In genomic region chr7:120127686-120128059, GRCm38 (mm10) we compare ENCODE assay signal across 12 mouse cellular contexts. TPM values are rescaled to one million over a fixed set of nuclear protein-coding genes. Genes with fewer than 3 reads are reported as not detected.
A peak's percentile ranks its signal among the peaks of the same experiment; 100 is the strongest.
DNase-seq lines count a peak whose midpoint lies in the region; ATAC-seq lines count a peak whose summit lies in the region.
"Had no signal": no experiment of that assay in that cellular context is flagged by ENCODE, and none has a peak within 500 bp of the region (broad histone marks: within the 10 kb centered on the region; RNA-seq: fewer than 3 reads in every experiment).

No protein-coding gene starts in this region.

- ATAC-seq in kidney, embryonic 14.5 days (ENCODE audit: low FRiP score, low TSS enrichment): peak; percentile 81
- ATAC-seq in embryonic facial prominence, embryonic 15.5 days (ENCODE audit: insufficient number of reproducible peaks, low FRiP score, low TSS enrichment, low read depth): peak; percentile 77; the same call in 1 of the 2 replicates

- no peaks in the 10 kb centered on the region for H3K27me3 ChIP-seq in kidney, embryonic 14.5 days (ENCODE audit: control insufficient read depth, insufficient read depth, low read length)
- H3K27me3 ChIP-seq in embryonic facial prominence, embryonic 15.5 days: no peaks in the 10 kb centered on the region
- H3K27me3 ChIP-seq: neural tube, embryonic 13.5 days had no signal

- no peak overlapping the region for H3K9ac ChIP-seq in kidney, embryonic 14.5 days (ENCODE audit: low read depth, low read length)
- H3K9ac ChIP-seq in embryonic facial prominence, embryonic 15.5 days: no peak overlapping the region
- H3K9ac ChIP-seq: neural tube, embryonic 13.5 days had no signal

- H3K36me3 ChIP-seq in kidney, embryonic 14.5 days (ENCODE audit: control insufficient read depth, insufficient read depth, low read length): no peaks in the 10 kb centered on the region
- no peaks in the 10 kb centered on the region for H3K36me3 ChIP-seq in embryonic facial prominence, embryonic 15.5 days
- H3K36me3 ChIP-seq: neural tube, embryonic 13.5 days had no signal

- peaks cover 15% of the 10 kb centered on the region for H3K4me1 ChIP-seq in kidney, embryonic 14.5 days (ENCODE audit: control insufficient read depth, insufficient read depth, low read length)
- peaks cover 12% of the 10 kb centered on the region for H3K4me1 ChIP-seq in embryonic facial prominence, embryonic 15.5 days
- H3K4me1 ChIP-seq: neural tube, embryonic 13.5 days had no signal

- H3K9me3 ChIP-seq in kidney, embryonic 14.5 days (ENCODE audit: control insufficient read depth, low read length): no peaks in the 10 kb centered on the region
- H3K9me3 ChIP-seq in embryonic facial prominence, embryonic 15.5 days (replicated peaks): no peaks in the 10 kb centered on the region
- H3K9me3 ChIP-seq: neural tube, embryonic 13.5 days had no signal

- no peak overlapping the region for H3K4me2 ChIP-seq in kidney, embryonic 14.5 days (replicated peaks; ENCODE audit: low read depth, low read length)
- H3K4me2 ChIP-seq in embryonic facial prominence, embryonic 15.5 days (replicated peaks): no peak overlapping the region
- H3K4me2 ChIP-seq: neural tube, embryonic 13.5 days had no signal

- peak overlapping the region; percentile 76; the same call in 1 of the 2 replicates for H3K27ac ChIP-seq in kidney, embryonic 14.5 days (ENCODE audit: low read depth, low read length)
- no peak overlapping the region for H3K27ac ChIP-seq in embryonic facial prominence, embryonic 15.5 days (replicated peaks)
- H3K27ac ChIP-seq: neural tube, embryonic 13.5 days had no signal

- DNase-seq in kidney, postnatal 36 days: no peak
- DNase-seq in retina, postnatal 1 day: peak; percentile 6
- no peak for DNase-seq in retina, embryonic 14.5 days (ENCODE audit: low spot score)
- DNase-seq in lung, postnatal 10 days: no peak
- no peak for DNase-seq in thymus, postnatal 36 days
- DNase-seq: cerebellum, adult 9-11 months; lung, adult 2 months had no signal

- WGBS in kidney, embryonic 14.5 days: 8% methylated on average over 4 of the region's 4 CpGs
- WGBS in embryonic facial prominence, embryonic 15.5 days: 21% methylated on average over 4 of the region's 4 CpGs

- H3K4me3 ChIP-seq in kidney, embryonic 14.5 days (ENCODE audit: low read length): no peak overlapping the region
- H3K4me3 ChIP-seq in embryonic facial prominence, embryonic 15.5 days (replicated peaks): no peak overlapping the region
- H3K4me3 ChIP-seq: neural tube, embryonic 13.5 days had no signal

RNA-seq across cellular contexts. Expression of gene Zp2, which starts 17.4 kb away (rescaled TPM):
- not detected in 2 replicates for polyA plus RNA-seq in kidney, embryonic 14.5 days (2014; fragmentation: Nextera tagmentation; extraction: Ambion mirVana)
- 0.09 TPM in 2 replicates for polyA plus RNA-seq in embryonic facial prominence, embryonic 15.5 days (2015; fragmentation: Nextera tagmentation; extraction: Ambion mirVana)
- polyA plus RNA-seq: gonadal fat pad, adult 2 months; neural tube, embryonic 13.5 days had no signal

RNA-seq across cellular contexts. Expression of gene Tmem159, which starts 25.5 kb away (rescaled TPM):
- polyA plus RNA-seq in kidney, embryonic 14.5 days (2014; fragmentation: Nextera tagmentation; extraction: Ambion mirVana): 28.6 and 30.5 TPM in 2 replicates
- 31.2 and 32.2 TPM in 2 replicates for polyA plus RNA-seq in embryonic facial prominence, embryonic 15.5 days (2015; fragmentation: Nextera tagmentation; extraction: Ambion mirVana)

RNA-seq across cellular contexts. Expression of gene Dnah3, which starts 32.6 kb away (rescaled TPM):
- polyA plus RNA-seq in kidney, embryonic 14.5 days (2014; fragmentation: Nextera tagmentation; extraction: Ambion mirVana): 0.04 TPM in 1 of 2 replicates, not detected in the other
- polyA plus RNA-seq in embryonic facial prominence, embryonic 15.5 days (2015; fragmentation: Nextera tagmentation; extraction: Ambion mirVana): 1.1 and 2.0 TPM in 2 replicates
- polyA plus RNA-seq: heart, postnatal 0 days; neural tube, embryonic 13.5 days had no signal

RNA-seq across cellular contexts. Expression of gene Anks4b, which starts 46.0 kb away (rescaled TPM):
- 1.2 and 1.5 TPM in 2 replicates for polyA plus RNA-seq in kidney, embryonic 14.5 days (2014; fragmentation: Nextera tagmentation; extraction: Ambion mirVana)
- 0.04 TPM in 1 of 2 replicates, not detected in the other for polyA plus RNA-seq in embryonic facial prominence, embryonic 15.5 days (2015; fragmentation: Nextera tagmentation; extraction: Ambion mirVana)
- polyA plus RNA-seq: heart, postnatal 0 days; lung, adult 2 months; neural tube, embryonic 13.5 days had no signal
